ENCODE assay signal across 9 mouse cellular contexts in genomic region chr6:126405736-126406135, GRCm38 (mm10).
DNase-seq lines count a peak whose midpoint lies in the region; ATAC-seq and TF ChIP-seq lines count a peak whose summit lies in the region.
"Had no signal": no experiment of that assay in that cellular context is flagged by ENCODE, and none has a peak within 500 bp of the region (broad histone marks: within the 10 kb centered on the region; RNA-seq: fewer than 3 reads in every experiment).

No protein-coding gene starts in this region.

- DNase-seq in heart, postnatal 10 days, result peak; percentile 47 to 63
- peak; percentile 15 to 53 for DNase-seq in right cerebral cortex, adult 2 months (ENCODE audit: low spot score in 2 of 2)
- DNase-seq in right cerebral cortex, postnatal 25 days, result no peak
- DNase-seq in cerebellum, postnatal 10 days, result peak; percentile 84 to 86
- DNase-seq in lung, embryonic 14.5 days, result peak; percentile 82
- no peak for DNase-seq in ovary, postnatal 36 days (ENCODE audit: low spot score)

- peak; percentile 68 for TF ChIP-seq CTCF in lung, embryonic 14.5 days (IDR thresholded peaks at IDR 0.05; ENCODE audit: low read depth)

- no peaks in the 10 kb centered on the region for H3K27me3 ChIP-seq in heart, embryonic 12.5 days (replicated peaks)
- H3K27me3 ChIP-seq in lung, embryonic 14.5 days (ENCODE audit: insufficient read depth, low read length), result no peaks in the 10 kb centered on the region
- H3K27me3 ChIP-seq: lung, embryonic 15.5 days had no signal

- no peak overlapping the region for H3K27ac ChIP-seq in heart, embryonic 12.5 days (ENCODE audit: poor library complexity, severe bottlenecking)
- no peak overlapping the region for H3K27ac ChIP-seq in lung, embryonic 14.5 days (ENCODE audit: low read depth)
- H3K27ac ChIP-seq: lung, embryonic 15.5 days had no signal

- WGBS in heart, embryonic 12.5 days, result 27% methylated on average over 3 of the region's 3 CpGs
- 30% methylated on average over 3 of the region's 3 CpGs for WGBS in lung, embryonic 14.5 days

- H3K9me3 ChIP-seq in heart, embryonic 12.5 days (replicated peaks), result no peaks in the 10 kb centered on the region
- no peaks in the 10 kb centered on the region for H3K9me3 ChIP-seq in lung, embryonic 14.5 days (ENCODE audit: low read depth, low read length)
- H3K9me3 ChIP-seq: lung, embryonic 15.5 days had no signal

- H3K4me2 ChIP-seq in heart, embryonic 12.5 days, result no peak overlapping the region
- no peak overlapping the region for H3K4me2 ChIP-seq in lung, embryonic 14.5 days
- H3K4me2 ChIP-seq: lung, embryonic 15.5 days had no signal

- H3K4me3 ChIP-seq in heart, embryonic 12.5 days, result no peak overlapping the region
- no peak overlapping the region for H3K4me3 ChIP-seq in lung, embryonic 14.5 days (ENCODE audit: low read depth, low read length)
- H3K4me3 ChIP-seq: lung, embryonic 15.5 days had no signal

- H3K36me3 ChIP-seq in heart, embryonic 12.5 days, result no peaks in the 10 kb centered on the region
- no peaks in the 10 kb centered on the region for H3K36me3 ChIP-seq in lung, embryonic 14.5 days (ENCODE audit: insufficient read depth)
- H3K36me3 ChIP-seq: lung, embryonic 15.5 days had no signal

- peaks cover 27% of the 10 kb centered on the region for H3K4me1 ChIP-seq in heart, embryonic 12.5 days (replicated peaks)
- no peaks in the 10 kb centered on the region for H3K4me1 ChIP-seq in lung, embryonic 14.5 days (ENCODE audit: insufficient read depth)

- intact Hi-C loops in heart, postnatal 10 days (cut with DNase I), result loop anchor here (1.0 to 5.0 kb wide), 3 partner anchors 251 to 783 kb away; no protein-coding TSS in a partner anchor

- ATAC-seq in heart, embryonic 12.5 days (ENCODE audit: insufficient number of reproducible peaks, low FRiP score), result no peak
- ATAC-seq in lung, embryonic 14.5 days (ENCODE audit: insufficient read depth), result no peak
- ATAC-seq in activated CD4-positive, CD25-positive, alpha-beta regulatory T cell, adult 4 months, result no peak

- H3K9ac ChIP-seq in heart, embryonic 12.5 days, result no peak overlapping the region
- no peak overlapping the region for H3K9ac ChIP-seq in lung, embryonic 14.5 days
- H3K9ac ChIP-seq: lung, embryonic 15.5 days had no signal

Comparison
In these comparisons a context has a peak if more than half of its experiments do, and no peak if none do; other contexts are left out.
1. DNase-seq: peak in heart, postnatal 10 days (2 of 2), right cerebral cortex, adult 2 months (2 of 2), cerebellum, postnatal 10 days (2 of 2) and lung, embryonic 14.5 days (single experiment); none in right cerebral cortex, postnatal 25 days (single experiment) and ovary, postnatal 36 days (single experiment).